Mouse (Mus musculus): Measurements from ENCODE around the gene Pld3. TPM values are rescaled to one million over a fixed set of nuclear protein-coding genes. Genes with fewer than 3 reads are reported as not detected.

The Pld3 gene
- total RNA-seq (2021) (100 to 1,000 TPM; 111 to 179 TPM), polyA plus RNA-seq (2012; rRNA removed) (202 and 253 TPM in 2 replicates)
- long read RNA-seq, transcript Pld3-201 (14 exons, 2,282 nt), result major isoform, 67 of 186 reads
- long read RNA-seq, partial matches to known transcripts, result 101 of 186 reads
- long read RNA-seq, other reads (novel, unspliced or antisense), result 18 of 186 reads

GRCm38 (mm10) chr7:27552931-27553513 is at the start of gene Pld3, which contains the start of gene 2310022A10Rik:
TSS of gene Pld3 (minus strand) at chr7:27553218.
TSS of gene 2310022A10Rik (plus strand) at chr7:27553233.
- DNase-seq, result peak; percentile 96

DNA sequence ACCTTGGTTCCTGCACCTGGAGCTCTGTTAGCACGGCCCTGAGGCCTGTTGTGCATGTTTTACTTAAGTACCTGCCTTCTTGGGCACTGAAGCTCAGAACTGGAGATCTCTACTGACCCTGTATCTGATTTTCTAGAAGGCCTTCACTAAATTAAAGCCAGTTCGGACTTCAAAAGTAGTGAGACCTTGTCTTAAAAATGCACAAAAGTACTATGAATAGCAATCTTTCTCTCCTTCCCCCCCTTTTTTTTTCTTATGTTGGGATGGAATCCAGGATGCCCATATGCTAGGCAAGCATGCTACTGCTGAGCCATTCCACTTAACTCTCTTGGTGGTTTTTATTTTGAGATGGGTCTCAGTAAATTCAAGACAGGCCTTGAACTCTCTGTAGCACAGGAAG is 49.1 kb upstream of the Pld3 start:
- DNase-seq, result no peak

GRCm38 (mm10) chr7:27601628-27602027 is 48.6 kb upstream of the Pld3 start:
- DNase-seq, result no peak

- no peak for DNase-seq
Observed at GRCm38 (mm10) chr7:27598053-27598452, 45.0 kb upstream of the Pld3 start.

- no peak for DNase-seq
Observed at GRCm38 (mm10) chr7:27596586-27597503, 43.8 kb upstream of the Pld3 start.

GRCm38 (mm10) chr7:27592934-27593645 is 40.1 kb upstream of the Pld3 start:
- peak; percentile 59 for DNase-seq

- DNase-seq, result peak; percentile 62
Observed at GRCm38 (mm10) chr7:27592217-27592929, 39.4 kb upstream of the Pld3 start.

DNA sequence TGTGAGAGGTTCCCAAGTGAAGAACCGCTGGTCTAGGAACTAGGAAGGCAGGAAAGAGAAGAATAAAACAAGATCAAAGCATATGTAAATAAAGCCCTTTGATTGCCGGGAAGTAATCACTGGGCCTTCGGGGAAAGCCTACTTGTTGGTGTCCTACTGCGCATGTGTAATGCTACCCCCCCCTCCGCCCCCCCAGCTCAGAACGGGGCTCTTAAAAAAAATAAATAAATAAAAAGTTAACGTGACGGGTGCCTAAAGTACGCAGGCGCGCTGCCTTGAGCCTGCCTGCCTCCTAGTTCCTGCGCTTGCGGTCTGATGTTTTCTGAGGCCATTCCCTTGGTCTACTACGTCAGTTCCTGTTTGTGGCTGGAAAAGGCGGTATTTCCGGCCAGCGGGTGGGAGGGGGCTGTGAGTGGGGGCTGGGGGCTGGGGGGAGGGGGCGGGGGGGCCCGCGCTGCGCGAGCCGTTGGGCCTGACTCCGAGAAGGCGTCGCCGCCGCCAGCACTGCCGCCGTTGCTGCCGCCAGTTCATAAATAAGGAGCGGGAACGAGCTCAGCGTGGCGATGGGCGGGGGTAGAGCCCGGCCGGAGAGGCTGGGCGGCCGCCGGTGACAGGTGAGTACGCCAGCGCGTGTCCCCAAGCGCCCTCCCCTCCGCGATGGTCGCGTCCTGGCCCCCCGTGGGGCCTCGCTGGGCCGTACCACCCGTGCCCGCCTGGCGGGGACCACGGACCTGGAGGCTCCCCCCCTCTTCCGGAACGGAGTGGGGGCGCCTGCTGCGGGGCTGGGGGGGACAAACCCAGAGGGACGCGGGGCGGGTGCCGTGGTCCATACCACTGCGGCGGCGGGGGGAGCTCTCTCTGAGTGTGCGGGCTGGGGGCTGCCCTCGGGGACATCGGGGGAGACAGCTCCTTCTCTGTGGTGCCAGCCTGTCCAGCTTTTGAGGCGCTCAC is 38.5 kb upstream of the Pld3 start, which contains the start of gene Akt2:
Gene Akt2 (plus strand): TSS at position 287 of the 951 bp plus-strand sequence.
- DNase-seq, result peak; percentile 95

DNA sequence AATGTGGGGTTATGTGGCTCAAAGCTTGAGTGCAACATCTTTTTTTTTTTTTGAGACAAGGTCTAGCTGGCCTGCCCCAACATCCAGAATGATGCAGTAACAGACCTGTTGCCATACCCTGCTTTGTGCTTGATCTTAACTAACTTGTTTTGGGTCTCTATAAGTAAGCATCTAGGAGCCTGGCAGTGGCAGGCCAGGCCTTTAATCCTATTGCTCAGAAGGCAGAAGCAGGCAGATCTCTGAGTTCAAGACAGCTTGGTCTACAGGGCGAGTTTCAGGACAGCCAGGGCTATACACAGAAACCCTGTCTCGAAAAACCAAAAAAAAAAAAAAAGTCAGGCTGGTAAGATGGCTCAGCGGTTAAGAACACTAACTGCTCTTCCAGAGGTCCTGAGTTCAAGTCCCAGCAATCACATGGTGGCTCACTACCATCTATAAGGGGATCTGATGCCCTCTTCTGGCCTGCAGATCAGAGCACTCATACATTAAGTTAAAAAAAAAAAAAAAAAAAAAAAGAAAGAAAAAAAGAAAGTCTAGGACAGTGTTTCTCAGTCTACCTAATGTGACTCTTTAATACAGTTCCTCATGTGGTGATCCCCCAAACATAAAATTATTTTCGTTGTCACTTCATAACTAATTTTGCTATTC is 37.7 kb upstream of the Pld3 start:
- DNase-seq, result no peak

GRCm38 (mm10) chr7:27590088-27590487 is 37.1 kb upstream of the Pld3 start:
- DNase-seq, result no peak

- DNase-seq, result no peak
Observed at GRCm38 (mm10) chr7:27587741-27588140, 34.7 kb upstream of the Pld3 start.

- DNase-seq, result no peak
Observed at GRCm38 (mm10) chr7:27586861-27587260, 33.8 kb upstream of the Pld3 start.

DNA sequence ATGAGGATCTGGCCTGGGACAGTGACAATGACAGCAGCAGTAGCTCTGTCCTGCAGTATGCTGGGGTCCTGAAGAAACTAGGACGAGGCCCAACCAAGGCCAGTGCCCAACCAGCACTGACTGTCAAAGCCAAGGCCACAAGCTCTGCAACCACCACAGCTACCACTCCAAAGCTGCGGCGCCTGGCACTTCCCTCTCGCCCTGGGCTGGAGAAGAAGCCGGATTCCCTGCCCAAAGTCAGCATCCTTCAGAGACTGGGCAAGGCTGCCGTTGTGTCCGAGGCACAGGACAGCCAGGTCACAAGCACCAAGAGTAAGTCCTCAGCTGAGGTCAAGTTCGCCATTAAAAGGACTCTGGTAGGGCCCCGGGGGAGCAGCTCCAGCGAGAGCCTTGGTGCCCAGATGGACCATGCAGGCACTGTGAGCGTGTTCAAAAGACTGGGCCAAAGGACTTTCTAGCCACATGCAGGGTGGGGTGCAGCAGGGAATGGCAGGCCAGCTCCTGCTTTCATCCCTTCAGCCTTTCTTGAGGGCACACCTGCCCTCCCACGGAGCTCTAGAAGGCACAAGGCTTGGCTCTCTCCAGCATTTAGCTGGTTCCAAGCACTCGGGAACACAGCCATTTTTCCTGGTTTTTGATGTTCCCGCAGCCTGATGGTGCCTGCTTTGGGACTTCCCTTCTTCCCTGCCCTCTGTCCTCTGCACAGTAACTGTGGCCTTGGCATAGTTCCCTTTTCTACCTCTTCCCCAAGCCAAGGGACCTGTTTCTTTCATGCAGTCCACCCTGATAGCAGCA is 27.6 kb upstream of the Pld3 start:
- DNase-seq, result peak; percentile 78

DNA sequence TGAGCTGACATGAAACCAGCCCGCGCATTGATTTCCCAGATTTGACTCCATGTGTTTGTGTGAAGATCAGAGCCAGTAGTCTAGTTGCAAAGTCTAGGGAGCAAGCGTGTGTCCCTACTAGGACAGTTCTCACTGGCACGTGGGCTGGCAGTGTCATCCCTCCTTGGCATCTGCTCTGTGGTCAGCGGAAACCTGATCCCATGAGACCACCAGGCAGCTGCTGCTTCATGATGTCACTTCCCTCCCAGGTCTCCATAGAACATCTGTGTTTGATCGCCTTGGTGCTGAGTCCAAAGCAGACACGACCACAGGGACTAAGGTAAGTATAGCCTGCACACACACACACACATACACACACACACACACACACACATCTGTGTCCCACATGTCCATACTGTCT is 25.4 kb upstream of the Pld3 start:
- DNase-seq, result no peak

GRCm38 (mm10) chr7:27577589-27577988 is 24.6 kb upstream of the Pld3 start:
- DNase-seq, result no peak

DNA sequence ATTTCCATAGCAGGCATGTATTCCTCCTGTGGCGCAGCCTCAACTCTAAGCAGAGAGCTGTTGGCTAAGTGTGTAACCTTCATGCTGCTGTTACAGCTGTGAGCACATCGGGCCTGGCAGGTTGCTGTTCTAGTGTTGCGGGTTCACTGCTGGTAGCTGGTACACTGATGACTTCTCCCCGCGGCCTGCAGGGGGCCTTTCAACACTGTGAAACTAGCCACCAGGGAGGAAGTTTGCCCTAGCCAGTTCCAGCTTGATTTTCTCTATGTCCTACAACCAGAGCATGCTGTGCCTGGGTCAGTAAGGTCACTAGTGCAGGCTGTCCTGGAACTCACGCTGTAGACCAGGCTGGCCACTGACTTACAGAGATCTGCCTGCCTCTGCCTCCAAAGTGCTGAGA is 23.9 kb upstream of the Pld3 start:
- peak; percentile 79 for DNase-seq

DNA sequence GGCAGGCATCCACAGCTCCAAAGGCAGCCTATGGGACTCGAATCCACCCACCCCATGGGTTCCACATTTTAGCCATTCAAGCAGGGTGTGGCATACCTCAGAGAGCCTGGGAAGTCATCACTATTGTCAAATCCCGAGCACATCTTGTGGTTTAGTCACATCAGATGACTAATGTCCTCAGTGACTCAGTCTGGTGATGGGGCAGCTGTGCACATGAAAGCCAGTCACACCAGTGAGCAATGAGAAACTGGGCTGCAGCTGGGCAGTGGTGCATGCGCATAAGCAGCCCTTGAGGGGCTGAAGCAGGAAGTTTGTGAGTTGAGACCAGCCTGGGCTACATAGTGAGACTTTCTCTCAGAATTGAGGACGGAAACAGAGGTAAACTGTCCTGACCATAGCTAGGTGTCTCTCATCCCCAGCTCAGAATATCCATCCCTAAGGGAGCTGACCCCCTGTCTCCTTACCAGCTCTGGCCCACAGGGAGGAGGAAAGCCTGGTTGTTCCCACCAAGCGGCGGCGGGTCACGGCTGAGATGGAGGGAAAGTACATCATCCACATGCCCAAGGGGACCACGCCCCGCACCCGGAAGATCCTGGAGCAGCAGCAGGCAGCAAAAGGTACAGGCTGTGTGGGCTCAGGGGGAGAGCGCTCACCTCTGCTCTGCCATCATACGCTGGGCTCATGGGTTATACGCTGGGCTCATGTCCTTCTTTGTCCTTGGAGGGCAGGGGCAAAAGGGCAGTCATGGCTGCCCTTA is 21.3 kb upstream of the Pld3 start:
- peak; percentile 78 for DNase-seq

DNA sequence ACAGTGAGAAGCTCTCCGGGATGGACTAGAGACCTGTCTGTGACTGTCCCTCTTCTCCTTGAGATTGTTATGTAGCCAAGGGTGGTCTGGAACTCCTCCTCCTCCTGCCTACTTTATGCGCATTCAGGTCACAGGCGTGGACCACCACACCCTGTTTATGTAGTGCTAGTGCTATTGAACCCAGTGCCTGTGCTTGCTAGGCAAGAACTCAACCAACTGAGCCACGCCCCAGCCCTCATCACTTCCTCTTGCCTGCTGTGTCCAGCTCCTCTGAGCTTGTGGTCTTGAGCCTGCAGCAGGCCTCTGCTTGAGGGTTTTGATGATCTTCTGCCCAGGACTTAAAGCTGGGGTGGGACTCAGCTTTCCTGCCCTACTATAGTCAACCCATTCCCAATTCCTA is 19.1 kb upstream of the Pld3 start:
- no peak for DNase-seq

Measured in adrenal gland, adult 2 months (tissue).